16 mouse cellular contexts compared by ENCODE assay signal in genomic region chr16:87220201-87220600, GRCm38 (mm10).
"Had no signal": no experiment of that assay in that cellular context is flagged by ENCODE, and none has a peak within 500 bp of the region (broad histone marks: within the 10 kb centered on the region; RNA-seq: fewer than 3 reads in every experiment).

No protein-coding gene starts in this region.

- H3K27me3 ChIP-seq: neural tube, embryonic 13.5 days had no signal

- H3K4me2 ChIP-seq: neural tube, embryonic 13.5 days had no signal

- H3K36me3 ChIP-seq: midbrain, embryonic 10.5 days; neural tube, embryonic 13.5 days had no signal

- H3K9me3 ChIP-seq: midbrain, embryonic 10.5 days; neural tube, embryonic 13.5 days had no signal

- H3K4me3 ChIP-seq: midbrain, embryonic 10.5 days; neural tube, embryonic 13.5 days had no signal

- DNase-seq: layer of hippocampus, adult 9-11 months; layer of hippocampus, postnatal 36 days; lung, adult 18-20 months; lung, postnatal 36 days; midbrain, embryonic 14.5 days; retina, postnatal 1 day; right cerebral cortex, postnatal 4 days; spleen, adult 18-20 months; thymus, adult 18-20 months; thymus, postnatal 25 days had no signal

- ATAC-seq: hindbrain, embryonic 16.5 days; inflammation-experienced regulatory T-cells, adult 6 months; intestine, postnatal 0 days had no signal

- H3K9ac ChIP-seq: liver, embryonic 14.5 days; neural tube, embryonic 13.5 days had no signal

- H3K4me1 ChIP-seq: midbrain, embryonic 10.5 days; neural tube, embryonic 13.5 days had no signal

- H3K27ac ChIP-seq: liver, embryonic 14.5 days; midbrain, embryonic 10.5 days; neural tube, embryonic 13.5 days had no signal
